Mouse (Mus musculus): Measurements from ENCODE around the gene Clic1.
"Not testable (repeated sequence)": the region's sequence is repeated elsewhere in the genome, so short reads cannot be mapped to it uniquely, and the experiment has no call there.

Clic1 gene

DNA sequence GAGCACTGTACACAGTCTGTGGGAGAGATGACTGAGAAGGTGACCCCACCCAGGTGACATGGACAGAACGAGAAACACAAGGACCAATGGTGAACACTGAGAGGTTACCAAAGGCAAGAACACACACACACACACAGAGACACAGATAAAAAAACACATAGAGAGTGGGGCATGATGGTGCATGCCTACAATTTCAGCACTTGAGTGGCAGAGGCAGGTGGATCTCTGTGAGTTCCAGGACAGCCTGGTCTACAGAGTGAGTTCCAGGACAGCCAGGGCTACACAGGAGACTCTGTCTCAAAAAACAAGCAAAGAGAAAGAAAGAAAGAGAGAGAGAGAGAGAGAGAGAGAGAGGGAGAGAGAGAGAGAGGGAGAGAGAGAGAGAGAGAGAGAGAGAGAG is 16.1 kb upstream of the Clic1 start:
- in situ Hi-C loops (cut with MboI; ENCODE audit: unreplicated experiment in 2 of 2): not testable (repeated sequence)

DNA sequence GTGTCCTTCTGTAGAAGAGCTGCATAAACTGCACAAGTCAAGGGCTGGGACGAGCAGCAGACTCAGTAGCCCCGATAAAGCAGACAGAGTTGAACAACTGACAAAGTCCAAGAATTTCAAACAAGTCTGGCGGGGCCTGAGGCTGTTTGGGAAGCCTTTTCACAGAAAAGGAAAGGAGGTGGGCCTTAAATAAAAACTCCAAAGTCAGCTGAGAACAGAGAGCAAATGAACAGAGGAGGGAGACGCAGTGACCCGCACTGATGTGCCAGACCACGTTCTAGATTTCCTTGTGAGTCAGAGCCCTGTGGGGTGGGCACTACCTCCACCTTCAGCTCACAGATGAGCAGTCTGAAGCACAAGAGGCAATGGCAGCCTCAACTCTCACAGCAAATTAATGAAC is 14.9 kb upstream of the Clic1 start:
- in situ Hi-C loops (cut with MboI; ENCODE audit: unreplicated experiment in 2 of 2): no loop called here

DNA sequence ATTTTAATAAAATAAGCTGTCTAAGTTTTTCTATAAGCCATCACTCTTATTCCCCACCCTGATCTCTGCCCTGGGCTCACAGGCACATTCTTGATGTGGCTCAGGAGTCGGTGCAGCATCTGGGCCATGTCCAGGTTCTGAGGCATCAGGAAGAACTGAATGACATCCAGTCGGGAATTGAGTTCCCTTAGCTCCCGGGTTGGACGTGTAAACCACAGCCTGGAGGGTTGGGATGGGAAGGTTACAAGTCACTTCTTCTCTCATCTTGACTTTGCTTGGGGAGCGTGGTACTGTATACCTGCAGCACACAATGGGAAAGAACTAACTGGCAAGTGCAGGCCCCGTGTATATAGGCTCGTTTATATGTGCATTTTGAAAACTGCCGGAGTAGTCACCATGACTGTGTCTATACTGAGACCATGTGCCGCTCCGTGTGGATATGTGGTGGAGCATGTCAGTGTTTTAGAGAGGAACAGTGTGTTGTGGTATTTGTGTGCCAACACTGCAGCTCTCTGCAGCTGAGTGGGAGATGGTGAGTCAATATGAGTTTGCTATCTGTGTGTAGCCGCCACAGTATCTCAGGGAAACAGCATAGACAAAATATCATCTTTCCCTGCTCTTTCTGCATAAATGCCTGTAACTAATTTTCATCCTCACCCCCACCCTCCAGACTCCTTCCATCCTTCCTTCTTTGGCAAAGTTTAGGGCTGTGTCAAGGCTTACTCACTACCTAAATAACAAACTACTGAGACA is 10.5 kb upstream of the Clic1 start:
- in situ Hi-C loops (cut with MboI; ENCODE audit: unreplicated experiment in 2 of 2): no loop called here

DNA sequence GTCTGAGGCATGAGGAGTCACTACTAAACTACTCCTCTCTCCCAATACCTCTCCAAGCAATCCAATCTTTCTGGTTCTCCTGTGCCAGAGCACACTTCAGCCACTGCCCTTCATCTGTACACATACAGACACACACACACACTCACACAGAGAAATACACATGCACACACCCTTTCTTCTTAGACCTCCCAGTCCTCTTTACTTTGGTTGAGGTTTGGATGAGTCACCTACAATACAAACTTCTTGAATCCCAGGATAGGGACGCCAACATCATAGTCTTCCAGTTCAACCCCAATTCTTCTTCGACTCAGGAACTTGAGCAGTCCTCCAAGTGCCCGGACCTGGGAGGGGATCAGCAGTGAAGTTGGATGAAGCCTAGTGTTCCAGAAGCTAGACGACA is 6.0 kb upstream of the Clic1 start:
- in situ Hi-C loops (cut with MboI; ENCODE audit: unreplicated experiment in 2 of 2): no loop called here

DNA sequence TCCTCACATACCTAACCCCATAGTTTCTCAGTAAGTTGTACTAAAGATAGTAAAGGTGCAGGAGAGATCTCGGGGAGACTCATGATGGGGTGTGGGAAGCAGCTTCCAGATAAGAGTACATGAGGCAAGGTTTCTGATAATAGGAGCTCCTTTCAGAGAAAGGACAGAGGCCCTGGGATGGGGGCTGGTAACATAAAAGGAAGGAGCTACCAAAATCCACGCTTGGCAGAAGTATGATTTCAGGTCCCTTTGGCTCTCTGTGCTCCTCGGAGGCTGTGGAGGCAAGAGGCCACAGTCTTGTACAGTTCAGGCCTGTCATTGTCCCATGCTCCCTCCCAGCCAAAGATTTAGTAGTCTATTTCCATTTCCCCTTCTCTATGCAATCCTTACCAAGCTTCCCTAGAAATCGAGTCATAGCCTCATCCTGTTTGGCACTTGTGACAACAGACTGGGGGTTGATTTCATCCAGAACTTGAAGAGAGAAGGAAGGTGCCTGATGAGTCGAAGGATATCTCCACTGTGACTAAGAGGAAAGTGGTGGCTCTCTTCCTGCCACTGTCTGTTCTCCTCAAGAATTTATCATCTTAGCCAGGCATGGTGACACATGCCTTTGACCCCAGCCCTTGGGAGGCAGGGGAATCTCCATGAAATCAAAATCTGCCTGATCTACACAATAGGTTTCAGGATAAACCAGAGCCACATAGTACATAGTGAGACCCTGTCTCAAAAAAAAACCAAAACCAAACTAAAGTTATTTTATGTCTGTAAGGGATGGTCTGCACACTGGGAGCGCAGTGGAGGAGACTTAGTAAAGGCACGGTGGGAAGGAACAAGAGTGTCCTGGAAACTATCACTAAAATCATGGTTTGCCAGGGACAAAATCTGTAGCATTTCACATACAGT is 4.6 kb upstream of the Clic1 start:
- in situ Hi-C loops (cut with MboI; ENCODE audit: unreplicated experiment in 2 of 2): no loop called here

DNA sequence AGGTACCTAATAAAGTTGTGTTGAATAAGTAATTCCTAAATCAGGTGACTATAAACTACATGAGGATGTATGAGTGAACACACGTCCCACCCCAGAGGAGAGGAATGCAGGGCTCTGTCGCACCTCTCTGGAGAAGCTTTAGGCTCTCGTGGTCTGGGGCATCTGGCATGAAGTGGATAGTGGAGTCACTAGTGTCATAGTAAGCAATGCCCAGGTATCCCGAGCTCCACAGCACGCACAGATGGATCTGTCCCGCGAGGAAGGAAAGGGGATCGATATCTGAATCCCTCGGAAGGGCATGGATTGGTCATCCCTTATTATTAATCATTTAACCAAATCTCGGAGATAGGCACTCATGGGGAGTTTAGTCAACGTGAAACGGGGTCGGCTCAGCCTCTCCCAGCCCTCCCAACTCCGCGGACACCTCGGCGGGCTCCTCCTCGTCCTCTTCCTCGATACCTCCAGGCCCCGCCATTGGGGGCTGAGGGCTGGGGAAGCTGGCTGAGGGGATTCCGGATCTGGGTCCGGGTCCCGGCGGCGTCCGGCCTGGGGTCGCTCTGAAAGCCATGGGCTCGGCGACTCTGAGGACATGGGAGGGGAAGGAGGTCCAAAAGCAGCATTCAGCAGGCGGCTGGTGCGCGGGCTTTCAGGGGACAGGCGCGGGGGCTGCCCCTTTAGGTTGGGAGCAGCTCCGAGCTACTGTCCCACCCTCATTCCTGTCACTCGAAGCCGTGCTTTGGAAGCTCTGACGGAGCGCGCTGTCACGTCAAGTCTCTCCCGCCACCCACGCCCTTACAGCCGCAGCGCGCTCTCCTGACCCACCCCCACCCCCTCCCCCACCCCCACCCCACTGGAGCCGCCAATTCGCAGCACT is 3.7 kb upstream of the Clic1 start:
- in situ Hi-C loops (cut with MboI; ENCODE audit: unreplicated experiment in 2 of 2): no loop called here

DNA sequence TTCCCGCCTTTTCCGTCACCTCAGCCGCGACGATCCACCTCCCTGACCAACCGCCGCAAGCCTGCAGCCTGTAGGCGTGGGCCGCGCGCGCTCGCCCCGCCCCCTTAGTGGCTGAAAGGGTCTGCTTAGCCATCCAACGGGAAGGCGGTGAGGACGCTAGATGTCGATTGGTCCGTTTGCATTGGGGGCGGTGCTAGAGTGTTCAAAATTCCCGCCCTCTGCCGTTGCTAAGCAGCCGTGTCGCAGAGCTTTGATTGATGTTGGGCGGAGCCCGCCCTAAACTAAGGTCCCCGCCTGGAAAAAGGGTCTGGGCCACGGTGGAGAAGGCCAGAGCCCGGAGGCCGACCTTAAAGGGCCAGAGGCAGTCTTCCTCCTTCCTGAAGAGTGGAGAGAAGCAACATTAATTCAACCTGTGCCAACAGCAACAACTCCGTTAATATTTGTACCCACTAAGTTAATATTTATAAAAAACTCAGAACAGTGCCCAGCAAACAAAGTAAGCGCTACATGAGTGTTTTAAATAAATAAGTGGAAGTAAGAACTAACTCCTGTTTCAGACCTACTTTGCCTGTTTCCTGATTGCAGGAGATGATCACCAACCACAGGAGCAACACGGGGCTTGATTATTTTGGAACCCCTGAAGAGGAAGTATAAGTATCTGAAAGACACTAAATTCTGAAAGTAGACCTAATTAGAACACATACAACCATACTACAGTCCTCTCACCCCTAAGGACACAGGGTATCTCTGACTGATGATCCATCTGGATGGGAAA is 2.9 kb upstream of the Clic1 start, which contains the start of gene Msh5:
Gene Msh5 (minus strand): TSS at position 65 of the 775 bp plus-strand sequence.
- in situ Hi-C loops (cut with MboI; ENCODE audit: unreplicated experiment in 2 of 2): no loop called here

DNA sequence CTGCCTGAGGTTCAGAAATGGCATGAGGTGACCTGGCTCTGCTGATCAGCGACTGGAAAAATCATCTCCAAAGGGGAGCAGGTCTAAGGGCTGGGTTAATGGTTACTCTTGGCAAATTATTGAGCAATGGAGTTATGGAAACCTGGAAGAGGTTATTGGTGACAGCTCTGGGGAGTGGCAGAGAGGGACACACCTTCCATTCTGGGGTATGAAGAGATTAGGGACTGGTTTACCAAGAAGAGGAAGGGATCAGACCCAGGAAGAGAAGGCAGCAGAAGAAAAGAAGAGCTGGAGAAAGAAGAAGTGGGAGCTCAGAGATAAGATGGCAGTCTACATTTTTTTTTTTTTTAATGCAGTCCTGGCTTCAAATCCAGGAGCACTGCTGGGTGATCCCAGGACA is 2.1 kb upstream of the Clic1 start:
- in situ Hi-C loops (cut with MboI; ENCODE audit: unreplicated experiment in 2 of 2): no loop called here

DNA sequence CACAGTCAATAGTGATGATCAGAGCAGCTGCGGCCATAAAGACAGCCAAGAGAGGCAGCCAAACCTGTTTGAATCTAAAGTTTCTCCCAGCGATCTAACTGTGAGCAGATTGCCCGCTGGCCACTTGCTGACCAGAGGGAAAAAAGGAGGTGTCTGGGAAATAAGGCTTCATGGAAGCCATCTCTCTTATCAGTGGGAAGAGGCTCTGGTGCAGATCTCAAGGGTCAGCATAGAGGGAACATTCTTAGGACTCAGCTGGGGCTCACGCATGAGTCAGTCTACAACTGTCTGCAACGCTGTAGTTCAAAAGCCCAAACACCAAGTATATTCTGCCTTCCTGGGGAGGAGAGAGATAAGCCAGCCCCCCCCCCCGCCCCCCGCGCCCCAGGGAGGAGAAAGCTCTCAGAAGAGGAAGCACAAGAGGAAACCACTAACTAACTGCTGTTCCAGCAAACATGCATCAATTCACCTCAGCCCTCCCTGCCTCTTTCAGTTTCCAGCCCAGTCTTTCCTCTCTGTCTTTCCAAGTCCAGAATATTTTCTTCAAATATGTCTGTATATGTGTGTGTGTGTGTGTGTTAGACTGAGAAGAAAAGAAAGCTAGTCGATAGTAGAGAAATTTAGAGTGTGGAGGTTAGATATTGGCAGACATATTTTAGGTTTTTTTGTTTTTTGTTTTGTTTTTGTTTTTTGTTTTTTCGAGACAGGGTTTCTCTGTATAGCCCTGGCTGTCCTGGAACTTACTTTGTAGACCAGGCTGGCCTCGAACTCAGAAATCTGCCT is 1.4 kb upstream of the Clic1 start:
- in situ Hi-C loops (cut with MboI; ENCODE audit: unreplicated experiment in 2 of 2): no loop called here

DNA sequence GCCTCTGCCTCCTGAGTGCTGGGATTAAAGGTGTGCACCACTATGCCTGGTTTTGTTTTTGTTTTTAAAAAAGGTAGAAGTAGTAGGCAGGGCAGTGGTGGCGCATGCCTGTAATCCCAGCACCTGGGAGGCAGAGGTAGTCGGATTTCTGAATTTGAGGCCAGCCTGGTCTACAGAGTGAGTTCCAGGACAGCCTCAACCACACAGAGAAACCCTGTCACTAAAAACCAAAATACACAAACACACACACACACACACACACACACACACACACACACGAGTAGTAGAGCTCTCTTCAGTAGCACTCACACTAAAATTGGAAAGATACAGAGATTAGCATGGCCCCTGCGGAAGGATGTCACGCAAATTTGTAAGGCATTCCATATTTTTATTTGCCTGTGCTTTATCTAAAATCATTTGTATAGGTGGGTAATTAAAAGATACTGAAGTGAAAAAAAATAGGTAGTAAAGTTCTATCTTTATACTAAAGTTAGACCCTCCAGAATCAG is 780 bp upstream of the Clic1 start:
- in situ Hi-C loops (cut with MboI; ENCODE audit: unreplicated experiment in 2 of 2): no loop called here

DNA sequence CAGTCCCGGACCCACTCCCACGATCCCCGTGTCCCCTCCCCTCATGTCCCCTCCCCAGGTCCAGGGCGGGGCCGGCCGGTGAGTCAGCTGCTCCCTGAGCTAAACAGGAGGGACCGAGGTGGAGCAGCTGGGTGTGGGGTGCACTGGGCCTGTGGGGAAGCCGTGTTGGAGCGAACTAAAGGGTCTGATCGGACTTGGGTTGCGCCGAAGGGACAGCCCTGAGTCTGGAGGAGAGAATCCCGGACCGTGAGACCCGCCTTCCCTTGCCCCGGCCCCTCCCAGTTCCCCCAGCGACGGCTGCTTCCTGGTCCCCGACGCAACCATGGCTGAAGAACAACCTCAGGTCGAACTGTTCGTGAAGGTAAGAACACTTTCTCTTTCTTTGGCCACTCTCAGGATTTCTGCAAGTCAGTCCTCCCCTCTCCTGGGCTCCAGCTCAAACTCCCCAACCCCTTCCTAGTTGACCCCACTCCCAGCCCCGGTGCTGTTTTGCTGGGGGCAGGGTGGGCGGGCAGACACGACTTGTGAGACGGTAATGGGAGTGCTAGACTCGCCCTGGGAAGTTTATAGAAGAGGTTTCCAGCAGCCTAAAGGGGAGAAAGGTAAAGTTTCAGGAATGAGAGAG is 472 bp downstream of the Clic1 start:
- in situ Hi-C loops (cut with MboI; ENCODE audit: unreplicated experiment in 2 of 2): no loop called here

DNA sequence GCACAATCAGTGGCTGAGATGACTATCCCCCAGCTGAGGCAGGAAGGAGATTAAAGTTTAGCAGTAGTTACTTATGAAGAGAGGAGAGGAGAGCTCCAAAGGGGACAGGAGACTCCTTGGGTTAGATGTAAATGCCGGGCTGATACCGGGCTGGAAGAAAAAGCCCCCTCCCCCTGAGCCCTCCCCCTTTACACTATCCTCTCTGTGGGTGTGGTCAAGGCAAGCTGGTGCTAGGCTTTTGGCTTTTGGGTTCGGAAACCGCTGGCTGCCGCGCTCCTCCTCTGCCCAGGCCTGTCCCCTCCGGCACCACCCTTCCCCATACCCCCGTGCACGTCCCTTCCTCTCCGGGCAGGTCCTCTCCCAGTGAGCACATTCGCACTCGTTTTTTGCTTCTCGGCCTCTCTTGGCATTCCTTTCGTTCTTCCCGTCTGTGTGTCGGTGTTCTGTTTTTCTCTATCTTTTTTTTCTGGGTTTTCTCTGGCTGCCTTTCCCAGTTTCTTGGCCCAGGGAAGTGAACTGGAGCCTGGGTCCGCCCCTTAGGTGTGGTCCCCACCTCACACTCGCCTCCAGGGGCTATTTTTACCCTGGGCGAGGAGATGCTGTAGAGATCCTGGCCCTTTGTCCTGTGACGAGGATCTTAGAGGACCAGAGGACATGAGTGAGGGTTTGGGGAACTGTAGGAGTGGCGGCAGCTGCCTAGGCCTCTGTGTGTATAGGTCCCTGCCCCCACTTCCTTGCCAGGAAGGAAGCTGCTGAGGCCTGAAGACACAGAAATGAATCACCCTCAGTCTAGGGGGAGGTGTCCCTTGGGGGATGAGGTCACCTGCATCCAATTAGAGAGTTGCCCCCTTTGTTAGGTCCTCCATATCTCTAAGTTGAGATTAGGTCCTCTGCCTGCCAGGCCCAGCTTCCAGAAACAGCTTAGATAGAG is 1.7 kb downstream of the Clic1 start:
- in situ Hi-C loops (cut with MboI; ENCODE audit: unreplicated experiment in 2 of 2): no loop called here

DNA sequence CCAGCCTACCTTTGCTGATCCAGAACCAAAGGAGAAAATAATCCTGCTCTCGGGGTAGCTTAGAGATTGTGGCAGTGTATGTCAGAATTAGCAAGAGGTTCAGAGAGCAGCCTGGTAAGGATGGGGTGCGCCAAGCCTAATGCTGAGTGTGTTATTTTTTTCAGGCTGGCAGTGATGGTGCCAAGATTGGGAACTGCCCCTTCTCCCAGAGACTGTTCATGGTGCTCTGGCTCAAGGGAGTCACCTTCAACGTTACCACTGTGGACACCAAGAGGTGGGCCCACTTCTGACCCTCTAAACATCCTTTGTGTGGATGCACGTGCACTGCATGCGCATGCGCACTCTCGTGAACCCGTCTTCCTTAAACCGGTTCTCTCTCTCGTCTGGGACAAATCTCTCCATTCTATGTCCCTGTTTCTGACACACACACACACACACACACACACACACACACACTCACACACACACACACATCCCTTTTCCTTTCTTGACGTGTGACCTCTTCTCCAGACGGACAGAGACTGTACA is 2.6 kb downstream of the Clic1 start:
- in situ Hi-C loops (cut with MboI; ENCODE audit: unreplicated experiment in 2 of 2): no loop called here

DNA sequence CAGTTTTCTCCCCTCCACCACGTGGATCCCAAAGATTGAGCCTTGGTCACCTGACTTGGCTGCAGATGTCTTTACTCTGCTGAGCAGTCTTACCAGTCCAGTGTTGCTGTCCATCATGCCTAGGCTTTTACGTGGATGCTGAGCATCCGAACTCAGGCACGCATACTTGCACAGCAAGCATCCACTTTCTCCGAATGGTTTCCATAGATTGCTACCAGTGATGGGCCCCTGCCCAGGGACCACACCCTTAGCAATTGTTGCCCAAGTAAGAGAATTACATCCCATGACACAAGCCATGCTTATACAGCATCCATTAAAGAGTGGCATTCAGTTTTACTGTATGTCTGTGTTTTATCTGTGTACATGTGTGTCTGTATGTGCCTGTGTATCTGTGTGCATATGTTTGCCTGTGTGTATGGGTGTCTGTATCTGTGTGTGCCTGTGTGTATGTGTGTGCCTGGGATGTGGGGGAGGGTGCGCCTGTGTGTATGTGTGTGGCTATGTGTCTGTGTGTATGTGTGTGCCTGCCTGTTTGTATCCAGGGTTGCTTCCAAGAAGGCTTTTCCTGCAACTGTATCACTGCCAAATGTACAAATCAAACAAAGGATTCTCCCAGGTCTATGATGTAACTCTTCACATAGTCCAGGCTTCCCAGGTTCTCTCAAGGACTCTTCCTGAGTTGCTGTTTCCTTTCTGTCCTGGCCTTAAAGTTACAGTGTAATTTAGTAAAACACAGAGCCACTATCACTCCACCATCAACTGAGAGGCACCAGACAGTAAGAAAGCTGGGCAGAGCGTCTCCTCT is 6.1 kb downstream of the Clic1 start:
- in situ Hi-C loops (cut with MboI; ENCODE audit: unreplicated experiment in 2 of 2): loop anchor here in 1 of 2 experiments (5.0 kb wide), 1 partner anchor 34 kb away; no protein-coding TSS in a partner anchor

DNA sequence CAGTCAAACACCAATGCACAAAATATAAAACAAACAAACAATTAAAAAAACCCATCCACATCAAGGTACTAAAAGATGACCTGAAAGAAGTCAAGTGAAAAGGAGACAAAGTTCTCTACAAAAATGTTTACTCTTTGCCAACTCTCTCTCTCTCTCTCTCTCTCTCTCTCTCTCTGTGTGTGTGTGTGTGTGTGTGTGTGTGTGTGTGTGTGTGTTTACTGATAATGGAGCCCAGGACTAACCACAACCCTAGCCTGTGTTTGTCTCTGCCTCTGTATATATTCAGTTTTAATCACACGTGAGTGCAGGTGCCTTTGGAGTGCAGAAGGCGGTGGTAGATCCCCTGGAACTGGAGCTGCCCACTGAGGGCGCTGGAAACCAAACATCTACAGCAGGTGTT is 7.3 kb downstream of the Clic1 start:
- in situ Hi-C loops (cut with MboI; ENCODE audit: unreplicated experiment in 2 of 2): loop anchor here in 1 of 2 experiments (5.0 kb wide), 1 partner anchor 35 kb away; no protein-coding TSS in a partner anchor

DNA sequence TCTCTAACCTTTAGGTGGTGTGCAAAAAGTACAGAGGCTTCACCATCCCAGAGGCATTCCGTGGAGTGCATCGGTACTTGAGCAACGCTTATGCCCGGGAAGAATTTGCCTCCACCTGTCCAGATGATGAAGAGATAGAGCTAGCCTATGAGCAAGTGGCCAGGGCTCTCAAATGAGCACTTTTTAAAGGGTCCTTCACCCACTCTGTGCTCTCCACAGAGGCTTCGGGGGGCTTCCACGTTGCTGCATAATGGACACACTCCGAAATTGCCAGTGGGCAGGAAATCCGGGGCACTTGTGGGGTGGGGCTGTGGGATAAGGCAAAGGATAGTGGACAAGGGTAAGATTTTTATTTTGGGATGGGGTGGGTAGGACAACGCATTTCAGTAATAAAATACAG is 8.6 kb downstream of the Clic1 start:
- in situ Hi-C loops (cut with MboI; ENCODE audit: unreplicated experiment in 2 of 2): loop anchor here in 1 of 2 experiments (5.0 kb wide), 1 partner anchor 36 kb away; no protein-coding TSS in a partner anchor
